Mouse (Mus musculus): Measurements from ENCODE around the gene Exo5. TPM values are rescaled to one million over a fixed set of nuclear protein-coding genes. Genes with fewer than 3 reads are reported as not detected.

The Exo5 gene
- polyA plus RNA-seq (2017; shearing (Covaris generic)): 10 to 100 TPM; 29.9 to 39.1 TPM

GRCm38 (mm10) chr4:120924554-120925299 is at the start of gene Exo5:
Gene Exo5, minus strand, starts transcription at chr4:120925017.

GRCm38 (mm10) chr4:120951428-120951973 is 26.7 kb upstream of the Exo5 start, which contains the start of gene Zfp69:
Gene Zfp69, minus strand, starts transcription at chr4:120951699.

Other genes with a start within 250 kb of the Exo5 start
- gene Kcnq4, start 176.4 kb downstream of the Exo5 start, polyA plus RNA-seq (2017; shearing (Covaris generic)): under 1 TPM in 1 of 2 experiments, not detected in 1; 0.16 TPM
- 10 to 100 TPM; 85.3 to 88.3 TPM for gene Nfyc, start 93.4 kb downstream of the Exo5 start, polyA plus RNA-seq (2017; shearing (Covaris generic))
- 1 to 10 TPM; 2.0 to 4.2 TPM for gene Rims3, start 70.2 kb downstream of the Exo5 start, polyA plus RNA-seq (2017; shearing (Covaris generic))
- 1 to 10 TPM; 3.2 to 4.7 TPM for gene Zfp69, start 26.7 kb upstream of the Exo5 start, polyA plus RNA-seq (2017; shearing (Covaris generic))
- gene Smap2, start 92.2 kb upstream of the Exo5 start, polyA plus RNA-seq (2017; shearing (Covaris generic)): 10 to 100 TPM; 60.6 to 82.5 TPM
- under 1 TPM; 0.12 to 0.20 TPM for gene Col9a2, start 114.4 kb upstream of the Exo5 start, polyA plus RNA-seq (2017; shearing (Covaris generic))
- 10 to 100 TPM; 48.6 to 59.0 TPM for gene Zmpste24, start 173.2 kb upstream of the Exo5 start, polyA plus RNA-seq (2017; shearing (Covaris generic))
- gene Tmco2, start 184.2 kb upstream of the Exo5 start, polyA plus RNA-seq (2017; shearing (Covaris generic)): not detected

Measured in inflammation-experienced regulatory T-cells (primary cell).